Mouse (Mus musculus) adipocyte (in vitro differentiated cells): ENCODE measurements around the gene Ints1.

ENCODE experiments used
- DNase-seq: peaks from one replicate; pipeline ENCODE4 v3.0.0-alpha.2; 2016; ENCODE audit warnings: low spot score

Gene Ints1

DNA sequence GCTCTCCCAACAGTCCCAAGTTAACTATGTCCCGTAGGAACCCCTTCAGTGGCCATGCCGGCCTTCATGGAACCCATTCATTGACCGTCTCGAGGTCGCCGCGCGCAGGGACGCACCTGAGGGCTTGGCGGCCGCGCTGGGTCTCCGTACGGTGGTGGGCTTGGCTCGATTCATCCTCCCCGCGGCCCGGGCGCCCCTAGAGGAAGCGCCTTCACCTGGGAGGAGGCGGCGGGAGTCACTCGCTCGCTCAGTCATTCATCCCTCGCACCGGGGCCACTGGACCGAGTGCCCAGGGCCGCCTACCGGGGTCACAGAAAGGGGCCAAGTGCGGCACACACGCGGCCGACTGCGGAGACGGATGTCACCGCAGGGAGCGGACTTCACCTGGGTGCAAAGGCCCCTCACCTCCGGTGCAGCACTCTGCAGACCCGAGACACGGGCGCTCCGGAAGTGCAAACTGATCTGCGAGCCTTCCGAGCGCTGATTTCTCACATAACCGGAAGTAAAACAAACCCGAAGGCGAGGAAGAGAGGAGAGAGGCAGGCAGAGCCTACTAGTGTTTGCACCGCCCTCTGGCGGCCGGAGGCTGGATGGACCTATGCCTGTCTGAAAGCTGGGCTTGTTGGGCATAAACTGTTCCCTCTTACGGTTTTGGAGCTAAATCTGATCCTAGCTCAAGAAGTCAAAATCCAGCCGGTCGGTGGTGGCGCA, at the start of gene Ints1:
Gene Ints1, minus strand, starts transcription at position 459 of the 711 bp plus-strand sequence.
- peak; percentile 99 for DNase-seq

- no peak for DNase-seq
These were observed 49.1 kb upstream of the Ints1 start for GRCm38 (mm10) chr5:139824531-139824930.

DNA sequence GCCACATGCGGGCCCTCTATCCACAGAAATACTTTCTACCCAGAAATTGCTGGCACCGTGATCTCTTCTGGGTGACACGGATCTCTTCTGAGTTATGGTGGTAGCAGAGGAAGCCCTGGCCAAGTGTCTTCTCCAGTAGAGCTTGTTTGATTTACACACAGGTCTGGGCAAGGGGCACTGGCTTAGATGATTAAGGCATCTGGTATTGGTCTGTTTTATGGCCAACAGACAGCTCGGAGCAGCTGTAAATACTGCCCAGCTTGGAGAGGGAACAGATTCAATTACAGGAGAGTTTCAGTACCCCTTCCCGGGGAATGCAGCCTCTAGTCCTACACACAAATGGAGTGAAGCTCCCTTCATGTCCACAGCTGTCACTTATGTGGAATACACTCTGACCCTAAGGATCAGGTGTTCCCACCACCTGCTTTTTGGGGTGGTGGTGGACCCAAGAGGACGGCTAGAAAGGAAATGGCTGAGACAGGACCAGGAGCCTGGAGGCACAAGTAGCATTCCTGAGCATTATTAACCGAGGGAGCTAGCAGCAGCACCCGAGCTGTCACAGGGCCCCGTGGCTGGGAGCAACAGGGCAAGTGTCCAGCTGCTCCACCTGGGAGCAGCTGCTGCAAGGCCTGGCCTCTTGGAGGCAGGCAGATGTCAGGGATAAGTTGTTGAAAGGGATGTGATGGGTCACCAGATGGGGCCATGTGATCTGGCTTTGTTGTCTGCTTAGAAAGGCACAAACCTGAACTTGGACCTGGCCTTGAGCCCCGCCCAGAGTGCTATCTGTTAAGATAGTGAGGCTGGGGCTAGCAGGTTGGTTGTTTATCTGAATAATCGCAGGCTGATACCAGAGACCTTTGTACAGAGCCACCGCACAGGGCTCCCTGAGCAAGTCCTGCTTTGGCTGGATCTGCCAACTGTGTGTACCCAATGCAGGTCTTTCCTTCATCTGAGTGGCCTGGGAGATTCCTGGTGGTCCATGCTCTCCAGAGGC, 46.3 kb upstream of the Ints1 start:
- DNase-seq, result no peak

- DNase-seq, result no peak
These were observed 44.2 kb upstream of the Ints1 start, which contains the start of gene Tmem184a for GRCm38 (mm10) chr5:139819538-139820181. Gene Tmem184a, minus strand, starts transcription at chr5:139819917.

- peak; percentile 44 for DNase-seq
These were observed 43.3 kb upstream of the Ints1 start for GRCm38 (mm10) chr5:139818801-139819200.

- no peak for DNase-seq
These were observed 42.6 kb upstream of the Ints1 start for GRCm38 (mm10) chr5:139818056-139818455.

- no peak for DNase-seq
These were observed 41.8 kb upstream of the Ints1 start for GRCm38 (mm10) chr5:139817292-139817691.

DNA sequence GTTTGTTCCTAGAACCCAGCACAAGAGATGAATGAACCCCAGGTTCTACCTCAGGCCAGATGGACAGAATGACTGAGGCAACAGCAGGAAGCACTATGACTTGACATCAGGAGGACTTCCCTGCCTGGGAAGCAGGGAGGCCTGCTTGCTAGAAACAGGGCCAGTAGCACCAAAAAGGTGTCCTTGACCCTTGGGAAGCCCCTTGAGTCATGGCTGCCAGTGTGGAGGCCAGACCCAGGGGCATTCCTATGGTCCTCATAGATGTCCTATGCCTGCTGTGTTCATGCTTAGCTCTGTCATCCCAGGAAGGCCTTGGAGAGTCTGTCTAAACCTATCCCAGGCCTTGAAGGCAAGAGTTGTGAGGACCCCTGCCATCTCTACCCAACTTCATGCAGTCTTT, 41.0 kb upstream of the Ints1 start:
- no peak for DNase-seq

DNA sequence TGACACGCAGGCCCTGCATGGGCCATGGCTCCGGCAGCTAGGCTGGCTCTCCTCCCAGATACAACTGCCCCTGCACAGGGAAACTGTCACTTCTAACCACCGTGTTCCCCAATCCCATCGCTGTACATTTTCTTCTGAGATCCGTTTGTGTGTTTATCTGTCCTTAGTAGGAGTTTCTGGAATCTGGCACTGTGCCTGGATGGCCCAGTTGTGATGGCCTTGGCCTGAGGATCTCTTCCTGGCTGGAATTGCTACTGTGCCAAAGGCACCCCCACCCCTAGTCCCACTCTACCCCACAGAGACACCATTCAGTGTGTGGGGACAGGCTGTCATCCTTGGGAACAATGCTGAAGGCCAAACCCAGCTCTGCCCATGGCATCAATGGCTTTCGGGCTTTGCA, 40.5 kb upstream of the Ints1 start:
- peak; percentile 33 for DNase-seq

- no peak for DNase-seq
These were observed 38.5 kb upstream of the Ints1 start for GRCm38 (mm10) chr5:139813963-139814381.

GRCm38 (mm10) chr5:139813126-139813490, 37.6 kb upstream of the Ints1 start:
- no peak for DNase-seq

DNA sequence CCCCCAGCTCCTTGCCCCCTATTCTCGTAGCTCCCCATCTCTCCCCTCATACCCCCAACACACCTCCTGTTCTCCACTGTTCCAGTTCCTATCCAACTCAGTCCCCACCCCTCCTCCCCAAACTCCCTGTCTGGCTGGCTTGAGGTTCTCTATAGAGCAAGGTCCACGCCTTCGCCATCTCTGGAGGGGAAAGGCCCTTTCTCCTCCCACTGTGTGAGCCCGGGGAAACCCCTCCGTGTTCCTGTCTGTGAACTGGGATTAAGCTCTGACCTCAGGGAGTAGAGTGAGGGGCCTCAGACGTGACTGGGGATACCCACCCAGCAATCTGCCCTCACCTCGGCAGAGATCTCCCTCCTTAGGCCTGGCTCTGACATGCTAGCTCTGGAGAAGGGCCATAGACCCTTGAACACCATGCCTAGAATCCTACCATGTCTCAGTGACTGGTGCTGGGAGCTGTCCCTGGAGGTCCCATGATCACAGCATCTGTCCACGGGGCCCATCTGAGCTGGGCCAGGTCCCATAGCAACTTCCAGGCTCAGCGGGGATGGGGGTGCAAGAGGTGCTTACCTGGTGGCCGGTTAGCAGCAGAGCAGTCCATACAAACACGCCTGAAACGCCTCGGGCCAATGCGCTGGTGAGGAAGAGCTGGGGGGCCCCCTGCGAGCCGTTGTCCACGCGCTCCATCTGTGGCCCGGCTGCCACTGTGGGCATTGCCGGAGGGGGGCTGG, 37.1 kb upstream of the Ints1 start:
- no peak for DNase-seq

DNA sequence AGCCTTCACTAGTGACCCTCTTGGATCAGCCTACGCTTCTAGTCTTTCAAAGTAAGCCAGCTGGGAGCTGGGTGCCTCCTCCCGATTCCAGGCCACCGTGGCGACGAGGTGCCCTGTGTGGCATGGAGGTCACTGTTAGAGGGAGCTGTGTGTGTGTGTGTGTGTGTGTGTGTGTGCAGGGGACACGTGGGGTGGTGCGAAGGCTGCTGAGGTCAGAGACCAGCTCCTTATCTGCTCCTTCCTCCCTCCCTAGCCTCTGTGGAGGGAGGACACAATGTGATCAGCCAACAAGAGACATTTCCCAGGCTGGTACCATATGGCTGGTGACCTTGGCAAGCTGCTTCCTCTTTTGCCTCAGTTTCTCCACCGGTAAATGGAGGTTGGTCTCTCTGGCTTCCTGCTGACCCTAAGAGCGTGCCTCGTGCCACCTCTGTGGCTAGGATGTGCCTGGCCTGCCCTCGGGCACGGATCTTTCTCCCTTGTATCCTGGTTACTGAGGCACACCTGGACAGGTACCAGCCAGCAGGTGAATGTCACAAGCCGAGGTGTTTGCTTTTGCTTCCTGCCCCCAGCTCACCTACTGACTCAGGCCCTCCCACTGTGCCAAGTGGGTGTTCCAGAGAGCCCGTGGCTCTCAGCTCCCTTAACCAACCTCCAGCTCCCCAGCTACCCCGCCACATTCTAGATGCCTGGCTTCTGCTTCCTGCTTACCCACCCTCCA, 36.4 kb upstream of the Ints1 start:
- no peak for DNase-seq

DNA sequence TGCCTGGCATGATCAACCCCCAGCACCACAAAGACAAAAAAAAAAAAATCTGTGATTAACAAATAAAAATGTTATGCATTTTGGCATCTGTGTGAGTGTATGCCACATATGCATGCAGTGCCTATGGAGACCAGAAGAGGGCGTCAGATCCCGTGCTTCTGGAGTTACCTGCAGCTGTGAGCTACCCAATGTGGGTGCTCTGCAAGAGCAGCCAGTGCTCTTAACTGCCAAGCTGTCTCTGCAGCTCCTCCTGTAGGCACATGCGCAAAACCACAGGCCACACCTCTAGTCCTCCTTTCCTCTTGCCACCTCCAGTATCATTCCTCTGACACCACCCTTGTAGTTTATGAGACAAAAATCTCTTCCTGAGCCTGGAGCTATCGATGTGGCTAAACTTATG, 33.9 kb upstream of the Ints1 start:
- no peak for DNase-seq

DNA sequence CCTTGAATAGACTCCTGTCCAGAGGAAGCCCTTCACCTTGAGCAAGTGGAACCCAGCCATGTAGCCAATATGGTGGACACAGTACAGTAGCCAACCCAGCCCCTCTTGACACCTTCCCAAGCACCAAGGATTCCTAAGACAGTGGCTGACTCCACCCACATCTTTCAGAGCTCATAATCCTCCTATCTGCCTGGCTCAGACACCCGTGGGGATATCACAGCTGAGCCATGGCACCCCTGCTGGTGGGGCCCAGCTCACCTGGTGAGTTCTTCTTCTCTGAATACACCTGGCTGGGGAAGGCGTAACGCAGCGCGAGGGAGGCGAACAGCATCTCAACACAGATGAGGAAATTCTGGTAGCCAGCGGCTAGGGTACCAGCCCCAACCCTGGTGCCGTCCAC, 30.4 kb upstream of the Ints1 start:
- no peak for DNase-seq

- DNase-seq, result no peak
These were observed 29.2 kb upstream of the Ints1 start for GRCm38 (mm10) chr5:139804573-139805111.

DNA sequence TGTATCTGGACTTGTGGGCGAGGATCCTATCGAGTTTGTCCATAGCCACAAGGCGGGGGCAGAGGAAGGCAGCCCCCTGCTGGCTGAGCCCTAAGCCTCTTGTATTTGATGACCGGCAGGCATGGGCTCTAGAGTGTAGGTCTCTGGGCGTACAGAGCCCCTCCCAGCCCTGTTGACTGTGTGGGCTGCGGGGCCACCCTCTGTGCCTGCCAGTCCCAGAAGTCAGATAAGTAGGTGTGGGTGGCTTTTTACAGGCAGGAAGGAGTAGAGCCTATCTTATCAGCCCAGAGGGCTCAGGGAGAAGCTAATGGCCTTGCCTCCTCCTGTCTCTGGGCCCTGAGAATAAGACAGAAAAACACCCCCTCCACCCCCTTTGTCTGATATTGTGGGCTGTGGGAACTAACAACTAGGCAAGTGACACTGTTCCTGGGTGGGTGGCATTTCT, 28.7 kb upstream of the Ints1 start:
- no peak for DNase-seq

DNA sequence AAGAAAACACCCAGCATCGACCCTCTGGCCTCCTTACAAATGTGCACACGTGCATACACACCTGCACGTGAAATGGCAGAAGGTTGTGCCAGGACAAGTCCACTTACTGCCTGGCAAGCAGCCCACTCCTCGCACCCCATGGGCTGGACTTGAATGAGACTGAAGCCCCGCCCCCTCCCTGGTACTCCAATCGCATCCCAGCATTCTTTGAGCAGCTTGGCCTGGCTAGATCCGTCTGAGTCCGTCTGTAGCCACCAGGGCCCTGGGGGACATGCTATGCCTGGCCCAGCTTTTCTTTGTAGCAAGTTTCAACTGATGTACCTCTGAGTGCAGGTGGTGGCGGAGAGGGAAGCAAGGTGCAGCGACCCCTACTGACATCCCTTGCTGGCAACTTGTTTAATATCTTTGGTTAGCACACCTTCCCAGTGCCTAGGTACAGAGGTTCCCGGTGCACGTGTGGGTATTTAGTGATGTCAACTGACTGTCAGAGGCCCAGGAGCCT, 28.2 kb upstream of the Ints1 start:
- no peak for DNase-seq

GRCm38 (mm10) chr5:139803165-139803564, 27.7 kb upstream of the Ints1 start:
- DNase-seq, result no peak

DNA sequence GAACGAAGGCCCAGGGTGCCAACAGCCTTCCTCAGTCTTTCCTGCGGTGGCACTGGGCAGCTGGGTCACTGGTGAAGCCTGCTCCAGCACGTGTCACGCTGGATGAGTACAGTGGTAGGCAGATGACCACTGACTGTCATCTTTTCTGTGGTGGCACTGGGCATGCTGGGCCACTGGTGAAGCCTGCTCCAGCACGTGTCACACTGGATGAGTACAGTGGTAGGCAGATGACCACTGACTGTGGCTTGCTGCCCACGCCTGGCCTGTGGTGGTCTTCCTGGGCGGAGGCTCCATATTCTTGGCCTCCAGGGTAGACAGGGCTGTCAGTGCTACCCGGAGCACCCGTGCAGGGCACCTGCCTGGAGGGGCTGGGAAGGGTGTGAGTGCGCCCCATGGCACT, 26.4 kb upstream of the Ints1 start:
- no peak for DNase-seq

DNA sequence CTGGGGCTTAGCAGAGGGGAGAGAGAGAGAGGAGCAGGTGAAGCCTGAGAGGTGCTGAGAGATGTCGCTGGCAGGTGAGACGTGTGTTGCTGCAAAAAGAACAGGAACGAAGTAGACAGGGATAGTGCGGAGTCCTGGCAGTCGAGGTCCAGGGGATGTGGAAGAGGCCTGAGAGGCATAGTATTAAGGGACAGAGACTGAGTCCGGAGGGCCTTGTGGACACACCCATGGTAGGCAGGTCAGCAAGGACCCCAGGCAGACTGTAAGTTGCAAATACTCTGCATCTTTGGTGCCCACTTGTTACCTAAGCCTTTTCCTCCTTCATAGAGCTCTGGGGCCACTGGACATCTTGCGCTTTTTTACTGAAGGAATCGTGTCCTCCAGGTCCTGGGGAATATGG, 25.8 kb upstream of the Ints1 start:
- DNase-seq, result no peak
